Mouse (Mus musculus) CH12.LX (cell line): ENCODE measurements around the gene Vstm5. TPM values are rescaled to one million over a fixed set of nuclear protein-coding genes. Genes with fewer than 3 reads are reported as not detected.

Source experiments
- DNase-seq: peaks from one replicate; pipeline ENCODE4 v3.0.0-alpha.2; 2013; ENCODE audit errors: extremely low read depth
- H3K27ac ChIP-seq: 2 replicates; pipeline ENCODE4 v1.5.1; 2012; ENCODE audit warnings: low read depth, mild to moderate bottlenecking, control low read depth, moderate library complexity; ENCODE audit not compliant: insufficient read depth
- H3K27me3 ChIP-seq: replicated peaks from 2 replicates; pipeline ENCODE3; 2012; ENCODE audit warnings: inconsistent platforms
- H3K36me3 ChIP-seq, 2 experiments: replicated peaks in 1 of 2; 2 replicates each; pipeline versions ENCODE3 to v1.6.1; 2012; ENCODE audit warnings: inconsistent platforms in 1 of 2, low read length in 1 of 2, mild to moderate bottlenecking in 1 of 2, mixed read lengths in 1 of 2, moderate library complexity in 1 of 2; ENCODE audit not compliant: control insufficient read depth in 1 of 2, insufficient read depth in 1 of 2
- H3K4me1 ChIP-seq, 2 experiments: 2 replicates each; pipeline ENCODE4 v1.6.1; 2012; ENCODE audit warnings: inconsistent platforms in 1 of 2, moderate library complexity in 1 of 2; ENCODE audit not compliant: insufficient read depth in 2 of 2, control insufficient read depth in 1 of 2
- H3K4me2 ChIP-seq: 2 replicates; pipeline ENCODE4 v1.6.1; 2012; ENCODE audit warnings: low read depth, mild to moderate bottlenecking, control low read depth; ENCODE audit not compliant: poor library complexity, insufficient read depth, severe bottlenecking
- H3K4me3 ChIP-seq, 3 experiments: fragments of 150-350 bp in 1 of 3; sonication (generic) in 1 of 3; replicated peaks in 1 of 3; 2 replicates each; pipeline versions ENCODE3 to v1.5.1; 2011 to 2012; ENCODE audit warnings: low read depth in 2 of 3, low read length in 2 of 3, mild to moderate bottlenecking in 2 of 3, moderate library complexity in 2 of 3, control low read depth in 1 of 3, improper control_type of control experiment in 1 of 3, inconsistent platforms in 1 of 3, mixed read lengths in 1 of 3; ENCODE audit not compliant: poor library complexity in 1 of 3
- H3K79me2 ChIP-seq: replicated peaks from 2 replicates; pipeline ENCODE4 v1.6.1; 2012; ENCODE audit warnings: mild to moderate bottlenecking, moderate library complexity; ENCODE audit not compliant: control insufficient read depth, poor library complexity, insufficient read depth, severe bottlenecking; ENCODE audit errors: extremely low read depth
- H3K9ac ChIP-seq: 2 replicates; pipeline ENCODE4 v1.6.1; 2012; ENCODE audit warnings: low read depth, mild to moderate bottlenecking, control low read depth, moderate library complexity; ENCODE audit not compliant: insufficient read depth
- H3K9me3 ChIP-seq: replicated peaks from 2 replicates; pipeline ENCODE3; 2012; ENCODE audit warnings: low read length, inconsistent platforms, mixed read lengths
- CHD1 ChIP-seq: IDR thresholded peaks from 2 replicates; pipeline ENCODE4 v1.6.1; 2012; ENCODE audit warnings: low read depth, low read length, improper control_type of control experiment, inconsistent platforms
- CTCF ChIP-seq, 2 experiments: IDR thresholded peaks in 1 of 2; conservative IDR thresholded peaks in 1 of 2; 2 replicates each; pipeline ENCODE4 v1.5.1; 2011 to 2012; ENCODE audit warnings: low read depth in 2 of 2, low read length in 2 of 2, improper control_type of control experiment in 1 of 2, inconsistent platforms in 1 of 2, mild to moderate bottlenecking in 1 of 2, moderate library complexity in 1 of 2
- GABPA ChIP-seq: IDR thresholded peaks from 2 replicates; pipeline ENCODE4 v1.6.1; 2012; ENCODE audit warnings: low read depth, low read length, improper control_type of control experiment, inconsistent platforms; ENCODE audit not compliant: insufficient replicate concordance
- HCFC1 ChIP-seq: IDR thresholded peaks from 2 replicates; pipeline ENCODE4 v1.6.1; 2012; ENCODE audit warnings: low read depth, mild to moderate bottlenecking, inconsistent platforms, low read length, improper control_type of control experiment
- JUN ChIP-seq: IDR thresholded peaks from 2 replicates; pipeline ENCODE4 v1.6.1; 2011; ENCODE audit warnings: low read depth, mild to moderate bottlenecking, low read length, improper control_type of control experiment, moderate library complexity; ENCODE audit not compliant: insufficient read depth
- MXI1 ChIP-seq: IDR thresholded peaks from 2 replicates; pipeline ENCODE4 v1.6.1; 2011; ENCODE audit warnings: mild to moderate bottlenecking, low read depth, low read length, improper control_type of control experiment
- MYC ChIP-seq: IDR thresholded peaks from 2 replicates; pipeline ENCODE4 v1.6.1; 2011; ENCODE audit warnings: low read depth, mild to moderate bottlenecking, improper control_type of control experiment, low read length
- NELFE ChIP-seq: IDR thresholded peaks from 2 replicates; pipeline ENCODE4 v1.6.1; 2011; ENCODE audit warnings: low read depth, low read length, improper control_type of control experiment
- NRF1 ChIP-seq: IDR thresholded peaks from 2 replicates; pipeline ENCODE4 v1.6.1; 2014; ENCODE audit warnings: low read depth, mild to moderate bottlenecking, inconsistent platforms, low read length, improper control_type of control experiment, moderate library complexity
- POLR2A ChIP-seq: IDR thresholded peaks from 2 replicates; pipeline ENCODE4 v1.6.1; 2011; ENCODE audit warnings: low read depth, mild to moderate bottlenecking, improper control_type of control experiment, low read length
- POLR2AphosphoS2 ChIP-seq: IDR thresholded peaks from 2 replicates; pipeline ENCODE4 v1.6.1; 2011; ENCODE audit warnings: low read depth, low read length, improper control_type of control experiment
- RCOR1 ChIP-seq: conservative IDR thresholded peaks from 2 replicates; pipeline ENCODE4 v1.6.1; 2012; ENCODE audit warnings: low read depth, mild to moderate bottlenecking, inconsistent platforms, low read length, improper control_type of control experiment
- TBP ChIP-seq: conservative IDR thresholded peaks from 2 replicates; pipeline ENCODE4 v1.6.1; 2011; ENCODE audit warnings: low read depth, low read length, improper control_type of control experiment
- TCF12 ChIP-seq: IDR thresholded peaks from 2 replicates; pipeline ENCODE4 v1.6.1; 2014; ENCODE audit warnings: low read depth, mild to moderate bottlenecking, inconsistent platforms, low read length, improper control_type of control experiment
- UBTF ChIP-seq: IDR thresholded peaks from 2 replicates; pipeline ENCODE4 v1.6.1; 2012; ENCODE audit warnings: low read depth, mild to moderate bottlenecking, inconsistent platforms, low read length, improper control_type of control experiment, moderate library complexity
- ZC3H11A ChIP-seq: IDR thresholded peaks from 2 replicates; pipeline ENCODE4 v1.6.1; 2012; ENCODE audit warnings: low read depth, mild to moderate bottlenecking, inconsistent platforms, low read length, improper control_type of control experiment
- dilution Hi-C: fragments of 300-500 bp; cut with MboI; formaldehyde crosslinking; loops from 2 replicates; pipeline ENCODE4 v1.14.3; 2020; ENCODE audit warnings: low sequenced_read_pairs; ENCODE audit not compliant: extremely low pct_unique_long_range_greater_than_20kb, extremely low pct_ligation_motif_present
- in situ Hi-C: fragments of 300-500 bp; cut with MboI; formaldehyde crosslinking; loops from 3 replicates; pipeline ENCODE4 v1.14.3; 2019; ENCODE audit warnings: low sequenced_read_pairs, low pct_ligation_motif_present, low pct_unique_long_range_greater_than_20kb, mixed read lengths
- polyA plus RNA-seq: library from polyadenylated mRNA; unstranded; fragments of >175 nt; gene quantifications from 2 replicates; pipeline ENCODE4 v1.2.1, GENCODE M21; 2012; ENCODE audit warnings: low read depth; ENCODE audit not compliant: insufficient read length
- total RNA-seq, 2 experiments: library from RNA; depleted of rRNA; stranded (reverse); fragments of 300-350 nt in 1 of 2; fragments of >200 nt in 1 of 2; gene quantifications; 2 replicates each; pipeline ENCODE4 v1.2.3; 2012 to 2014

Vstm5 gene
- total and polyA plus RNA-seq, 3 experiments, result not detected

GRCm38 (mm10) chr9:15273981-15274380 lies 35.1 kb downstream of the Vstm5 start:
- H3K9ac ChIP-seq, result no peak overlapping the region
- H3K4me3 ChIP-seq, result no peak overlapping the region
- in situ Hi-C loops, result no loop called here
- no peaks in the 10 kb centered on the region for H3K27me3 ChIP-seq
- peaks cover 0 to 15% of the 10 kb centered on the region in 2 experiments; a peak in 2 of 4 replicates for H3K4me1 ChIP-seq
- H3K9me3 ChIP-seq, result no peaks in the 10 kb centered on the region
- H3K27ac ChIP-seq, result no peak overlapping the region
- H3K4me2 ChIP-seq, result no peak overlapping the region
- DNase-seq, result no peak
- H3K36me3 ChIP-seq, result peaks cover 66 to 87% of the 10 kb centered on the region in 2 experiments
- no peak for TF ChIP-seq MYC
- TF ChIP-seq ZC3H11A, result no peak
- no peak for TF ChIP-seq CTCF (conservative IDR thresholded peaks at IDR 0.05 in 1 of 2, IDR thresholded peaks at IDR 0.05 in 1 of 2; ENCODE audit: low read depth in 2 of 2, low read length in 2 of 2)
- TF ChIP-seq TBP, result no peak
- TF ChIP-seq CHD1, result no peak
- TF ChIP-seq HCFC1, result no peak
- TF ChIP-seq RCOR1, result no peak
- TF ChIP-seq UBTF, result no peak
- no peak for TF ChIP-seq POLR2AphosphoS2
- TF ChIP-seq, all 38 proteins: peak for 0
- dilution Hi-C loops, result no loop called here
- peaks cover 21% of the 10 kb centered on the region for H3K79me2 ChIP-seq

- Histone ChIP-seq H3K27ac (no peak overlapping the region), H3K79me2 (peaks cover 28% of the 10 kb centered on the region), H3K9me3 (no peaks in the 10 kb centered on the region), H3K9ac (no peak overlapping the region), H3K4me3 (no peak overlapping the region), H3K4me1 (peaks cover 5 to 26% of the 10 kb centered on the region in 2 experiments), H3K4me2 (no peak overlapping the region), H3K27me3 (no peaks in the 10 kb centered on the region), H3K36me3 (peaks cover 44 to 63% of the 10 kb centered on the region in 2 experiments)
- in situ Hi-C loops, result no loop called here
- dilution Hi-C loops, result no loop called here
- TF ChIP-seq TCF12 (no peak), TBP (no peak), NRF1 (no peak), UBTF (no peak), NELFE (no peak), MXI1 (no peak), MYC (no peak), POLR2A (no peak), GABPA (no peak)
- DNase-seq, result no peak
These were observed 38.0 kb downstream of the Vstm5 start for GRCm38 (mm10) chr9:15276855-15277254.

- Histone ChIP-seq H3K4me1 (peaks cover 5 to 26% of the 10 kb centered on the region in 2 experiments), H3K4me3 (peak overlapping the region in 1 of 3 experiments; percentile 17), H3K4me2 (peak overlapping the region; percentile 77), H3K9ac (peak overlapping the region; percentile 71; the same call in 1 of the 2 replicates), H3K36me3 (peaks cover 33 to 52% of the 10 kb centered on the region in 2 experiments), H3K79me2 (peaks cover 28% of the 10 kb centered on the region), H3K9me3 (no peaks in the 10 kb centered on the region), H3K27me3 (no peaks in the 10 kb centered on the region), H3K27ac (no peak overlapping the region)
- no peak for DNase-seq
- in situ Hi-C loops, result no loop called here
- dilution Hi-C loops, result no loop called here
- TF ChIP-seq CTCF (conservative IDR thresholded peaks at IDR 0.05 in 1 of 2, IDR thresholded peaks at IDR 0.05 in 1 of 2; ENCODE audit: low read depth in 2 of 2, low read length in 2 of 2), result no peak
- TF ChIP-seq MXI1, result no peak
- no peak for TF ChIP-seq NRF1
- no peak for TF ChIP-seq JUN
These were observed 39.5 kb downstream of the Vstm5 start for GRCm38 (mm10) chr9:15278343-15278742.
